Mouse (Mus musculus) left cerebral cortex, adult 8-10 months (tissue): Measurements from ENCODE around the gene Tgfbrap1. TPM values are rescaled to one million over a fixed set of nuclear protein-coding genes. Genes with fewer than 3 reads are reported as not detected.

Experiments used
- DNase-seq, 2 experiments: peaks; one replicate each; pipeline ENCODE4 v3.0.0; 2022; ENCODE audit warnings: low spot score in 2 of 2
- total RNA-seq, 4 experiments: library from RNA; stranded (reverse); gene quantifications; 2 replicates each; pipeline ENCODE4 v1.2.4; 2022

The Tgfbrap1 gene
- total RNA-seq, 4 experiments from 2014 or later: 38.5 to 44.9 (median 42.7) TPM

DNA sequence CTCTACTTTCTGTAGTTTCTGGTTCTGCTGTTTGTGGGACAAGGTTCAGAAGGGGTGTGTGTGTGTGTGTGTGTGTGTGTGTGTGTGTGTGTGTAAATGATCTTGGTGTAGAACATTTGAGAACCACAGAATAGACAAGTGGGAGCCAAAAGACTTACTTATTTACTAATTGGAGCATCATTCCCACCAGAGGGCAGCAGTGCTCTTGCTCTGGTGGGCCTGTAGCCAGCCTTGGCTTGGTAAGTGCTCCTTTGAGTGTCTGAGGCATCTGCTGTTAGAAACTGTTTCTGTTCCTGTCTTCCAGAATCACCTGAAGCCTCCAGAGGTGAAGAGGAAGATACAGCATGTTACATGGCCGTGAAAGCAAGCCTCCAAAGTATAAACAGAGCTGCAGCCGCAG, 14.4 kb upstream of the Tgfbrap1 start:
- peak in 1 of 2 experiments; percentile 45 for DNase-seq

DNA sequence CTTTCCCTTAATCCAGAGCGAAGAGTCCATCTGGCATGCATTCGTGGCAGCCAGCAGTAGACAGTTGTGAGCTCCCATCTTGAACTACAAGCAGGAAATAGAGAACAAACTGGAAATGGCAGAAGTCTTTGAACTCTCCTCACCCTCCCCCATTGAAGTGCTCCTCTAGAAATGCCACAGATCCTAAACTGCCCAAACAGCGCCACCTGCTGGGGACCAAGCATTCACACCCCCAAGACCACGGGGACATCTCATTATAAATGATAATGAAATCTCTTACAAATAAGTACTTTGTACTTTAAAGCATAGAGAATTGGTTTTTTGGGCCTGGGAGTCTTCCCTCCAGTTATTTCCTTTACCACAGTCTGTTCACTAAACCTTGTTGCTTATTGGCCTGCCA, 12.1 kb upstream of the Tgfbrap1 start:
- DNase-seq: no peak

DNA sequence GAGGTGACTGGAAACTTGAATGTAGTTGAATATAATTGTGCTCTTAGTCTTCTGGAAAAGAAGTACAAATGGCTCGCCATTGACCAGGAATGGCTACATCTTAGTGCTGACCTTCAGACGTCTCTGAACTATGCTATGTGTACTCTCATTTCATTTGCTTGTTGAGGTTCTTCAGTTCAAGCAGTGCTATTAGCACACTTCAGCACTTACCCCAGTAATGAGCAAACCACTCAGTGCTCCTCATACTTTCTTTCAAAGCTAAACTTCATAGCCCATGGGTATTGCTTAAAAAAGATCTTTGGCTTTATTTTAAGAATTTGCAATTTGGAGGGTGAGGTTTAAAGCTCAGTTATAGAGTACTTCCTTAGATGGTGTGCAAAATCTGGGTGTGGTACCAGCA, 10.3 kb upstream of the Tgfbrap1 start:
- no peak for DNase-seq

DNA sequence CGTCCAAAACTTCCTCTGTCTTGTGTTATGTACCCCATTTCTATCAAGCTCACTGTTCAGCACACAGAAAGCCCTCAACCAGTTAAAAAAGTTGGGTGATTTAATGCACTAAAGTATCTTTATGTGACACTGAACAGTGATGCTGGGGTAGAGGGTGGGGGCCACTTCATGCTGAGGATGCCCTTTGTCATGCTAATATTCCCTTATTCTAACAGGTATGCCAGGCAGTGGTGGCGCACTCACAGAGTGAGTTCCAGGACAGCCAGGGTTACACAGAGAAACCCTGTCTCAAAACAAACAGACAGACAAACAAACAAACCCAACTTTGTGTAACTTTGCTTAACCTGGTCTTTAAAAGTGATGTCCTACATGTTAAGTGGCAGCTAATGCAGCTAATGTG, 4.2 kb downstream of the Tgfbrap1 start:
- no peak for DNase-seq

DNA sequence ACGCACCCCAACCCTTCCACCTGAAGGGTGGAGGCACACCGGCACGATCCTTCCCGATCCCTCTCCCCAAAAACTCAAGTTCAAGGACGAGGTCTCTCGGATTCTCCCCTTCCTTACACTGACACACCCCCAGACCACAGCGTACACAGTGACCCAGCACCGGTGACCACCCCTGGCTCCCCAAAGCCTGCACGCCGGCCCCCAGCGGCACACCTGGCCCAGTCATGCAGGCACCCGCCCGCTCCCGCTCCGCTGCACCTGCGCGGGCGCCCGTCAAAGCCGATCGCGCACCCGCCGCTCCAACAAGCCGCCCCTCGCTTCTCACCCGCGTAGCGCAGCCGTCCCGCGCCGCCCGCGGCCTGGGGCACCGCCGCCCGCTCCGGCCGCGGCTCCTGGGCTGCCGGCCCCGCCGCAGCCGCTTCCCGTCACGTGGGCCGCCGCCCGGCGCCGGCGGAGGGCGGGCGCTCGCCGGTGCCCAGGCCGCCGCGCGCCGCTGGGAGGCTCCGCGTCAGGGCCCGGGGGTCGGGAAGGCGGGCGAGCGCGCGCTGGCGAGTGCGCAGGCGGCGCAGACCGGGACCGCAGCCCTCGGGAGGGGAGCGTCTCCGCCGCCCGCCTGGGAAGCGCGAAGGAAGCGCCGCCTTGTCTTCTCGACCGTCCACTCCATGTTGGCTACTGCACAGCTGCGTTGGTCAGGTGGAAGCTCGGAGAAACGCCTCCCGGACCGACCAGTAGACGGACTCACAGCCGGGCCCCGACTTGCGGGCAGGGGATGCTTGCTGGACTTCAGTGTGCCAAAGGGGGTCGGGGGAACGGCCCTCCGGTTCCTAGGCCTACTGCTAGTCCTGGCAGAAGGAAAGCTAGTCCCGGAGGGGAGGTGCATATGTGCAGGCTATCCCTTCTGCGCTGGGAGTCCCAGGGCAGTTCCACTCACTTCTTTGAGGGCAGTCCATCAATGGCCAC, 6.1 kb downstream of the Tgfbrap1 start:
- DNase-seq: peak; percentile 69 to 70

DNA sequence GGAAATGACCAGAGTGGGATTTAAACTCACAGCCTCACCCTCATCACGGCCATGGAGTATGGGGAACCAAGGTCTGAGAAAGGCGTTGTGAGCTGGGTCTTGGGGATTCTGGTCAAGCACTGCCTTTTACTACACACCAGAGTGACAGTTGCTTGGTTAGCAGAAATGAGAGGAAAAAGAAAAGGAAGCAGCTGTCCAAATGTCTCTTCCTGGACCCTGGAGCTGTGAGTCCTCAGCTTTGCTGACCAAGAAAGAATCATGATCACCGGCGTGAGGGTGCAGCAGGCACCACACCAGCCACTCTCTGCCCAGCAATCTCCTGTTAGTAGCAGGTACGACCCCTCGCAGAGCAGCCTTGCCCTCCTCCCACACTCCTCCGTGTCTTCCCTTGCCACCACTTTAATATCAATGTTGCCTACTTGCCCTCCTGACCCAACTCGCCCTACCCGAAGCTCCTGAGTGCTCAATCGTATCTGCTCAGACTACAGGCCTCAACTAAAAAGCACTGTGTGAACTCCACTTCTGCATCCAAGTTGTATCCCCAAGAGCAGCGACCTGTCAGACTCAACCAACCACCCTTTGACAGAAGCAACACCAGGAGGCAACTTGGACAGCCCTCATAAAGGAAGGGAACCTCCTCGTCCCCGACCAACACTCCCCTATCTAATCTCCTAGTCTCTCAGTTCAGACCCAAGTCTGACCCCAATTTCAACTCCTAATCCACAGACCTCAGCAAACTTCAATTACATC, 7.0 kb downstream of the Tgfbrap1 start:
- DNase-seq: no peak

DNA sequence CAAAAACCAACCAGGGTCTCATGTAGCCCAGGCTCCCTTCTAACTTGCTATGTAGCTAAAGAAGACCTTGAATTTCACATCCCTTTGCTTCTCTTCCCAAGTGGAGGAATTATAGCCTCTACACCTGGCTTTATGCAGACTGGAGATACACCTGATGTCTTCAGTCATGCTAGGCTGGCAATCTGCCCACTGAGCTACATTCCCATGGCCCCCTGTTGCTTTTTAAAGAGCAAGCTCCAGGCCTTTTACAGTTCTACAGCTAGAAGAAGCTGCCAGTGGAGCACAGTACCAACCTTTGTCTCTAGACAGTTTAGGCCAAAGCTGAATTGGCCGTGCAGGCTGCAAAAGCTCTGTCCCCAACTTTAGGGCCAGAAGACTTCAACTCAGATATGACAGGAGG, 8.0 kb downstream of the Tgfbrap1 start:
- no peak for DNase-seq

DNA sequence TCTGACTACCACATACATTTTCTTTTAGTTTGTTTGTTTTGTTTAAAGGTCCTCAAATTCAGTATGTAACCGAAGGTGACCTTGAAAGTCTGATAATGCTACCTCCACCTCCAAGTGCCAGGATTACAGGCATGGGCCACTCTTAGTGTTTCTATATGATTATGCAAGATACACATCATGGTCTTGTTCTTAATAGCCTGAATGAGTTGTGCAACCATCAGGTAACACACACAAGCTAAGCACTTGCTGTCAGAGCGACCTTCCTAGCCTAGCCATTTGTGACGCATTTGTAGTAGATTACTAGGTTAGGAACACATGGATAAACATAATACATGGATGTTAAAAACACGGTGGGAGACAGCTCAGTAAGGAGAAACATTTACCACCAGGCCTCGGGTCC, 15.5 kb downstream of the Tgfbrap1 start:
- no peak for DNase-seq

DNA sequence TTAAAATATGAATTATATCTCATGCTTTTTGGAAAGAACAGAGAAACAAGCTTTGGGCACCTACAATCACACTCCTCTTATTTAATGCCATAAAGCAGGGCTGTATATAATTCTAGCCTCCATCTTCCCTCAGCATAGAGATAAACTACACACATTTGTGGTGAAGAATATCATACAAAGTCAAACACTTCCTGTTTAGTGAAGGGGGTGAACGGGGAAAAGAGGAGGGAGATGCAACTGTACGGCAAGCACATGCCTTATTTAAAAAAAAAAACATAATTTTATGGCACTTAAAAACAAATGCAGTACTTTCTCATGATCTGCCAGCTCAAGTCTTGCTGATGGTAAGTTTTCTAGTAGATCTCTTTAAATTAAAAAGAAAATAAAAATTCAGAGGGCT, 20.3 kb downstream of the Tgfbrap1 start:
- DNase-seq: no peak

DNA sequence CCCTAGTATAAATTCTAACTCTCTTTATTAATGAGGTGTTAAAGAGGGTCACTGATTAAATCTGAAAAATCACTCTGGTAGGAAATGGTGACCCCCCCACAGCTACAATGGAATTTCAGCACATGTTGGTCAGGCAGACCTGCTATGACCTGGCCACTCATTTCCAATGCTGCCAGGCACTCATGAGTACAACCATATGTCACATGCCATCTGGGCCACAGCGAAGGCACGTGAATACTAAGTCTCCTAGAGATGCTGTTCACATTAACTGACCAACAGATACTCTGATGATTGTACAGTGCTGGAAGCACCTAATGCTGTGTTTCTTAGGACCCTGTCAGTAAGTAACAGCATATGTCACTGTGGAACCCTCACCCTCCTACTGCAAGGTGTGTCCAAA, 23.6 kb downstream of the Tgfbrap1 start:
- DNase-seq: no peak

DNA sequence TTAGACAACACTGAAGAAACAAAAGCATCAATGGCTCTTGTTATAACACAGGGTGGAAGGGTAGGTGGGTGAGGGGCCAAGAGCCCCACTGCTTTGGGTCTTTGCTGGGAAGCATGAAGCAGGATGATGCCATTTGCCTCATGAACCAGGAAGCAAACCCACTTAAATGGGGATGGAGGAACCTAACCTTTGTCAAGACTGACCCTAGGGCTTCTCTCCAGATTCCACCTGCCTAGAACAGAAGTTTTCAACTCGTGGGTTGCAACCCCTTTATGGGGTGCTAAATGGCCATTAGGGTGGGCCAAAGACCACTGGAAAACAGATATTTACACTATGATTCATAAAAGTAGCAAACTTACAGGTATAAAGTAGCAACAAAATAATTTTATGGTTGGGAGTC, 25.9 kb downstream of the Tgfbrap1 start:
- no peak for DNase-seq

DNA sequence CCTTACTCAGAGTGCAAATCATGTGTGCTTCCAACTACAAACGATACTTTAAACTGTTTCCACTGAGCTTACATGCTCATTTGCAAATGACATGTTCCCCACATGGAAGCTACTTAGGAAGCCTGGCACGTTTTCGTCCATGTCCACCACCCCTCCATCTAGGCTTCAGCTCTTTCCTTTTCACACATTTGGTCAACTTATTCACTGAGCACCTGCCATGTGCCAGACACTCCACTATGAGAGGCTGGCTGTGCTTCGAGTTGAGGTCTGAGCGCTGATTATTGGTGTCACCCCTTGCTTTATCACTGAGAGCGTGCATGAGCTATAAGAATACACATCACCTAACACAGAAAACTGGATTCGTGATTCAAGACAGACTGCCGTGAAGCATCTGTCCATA, 26.4 kb downstream of the Tgfbrap1 start:
- DNase-seq: no peak

DNA sequence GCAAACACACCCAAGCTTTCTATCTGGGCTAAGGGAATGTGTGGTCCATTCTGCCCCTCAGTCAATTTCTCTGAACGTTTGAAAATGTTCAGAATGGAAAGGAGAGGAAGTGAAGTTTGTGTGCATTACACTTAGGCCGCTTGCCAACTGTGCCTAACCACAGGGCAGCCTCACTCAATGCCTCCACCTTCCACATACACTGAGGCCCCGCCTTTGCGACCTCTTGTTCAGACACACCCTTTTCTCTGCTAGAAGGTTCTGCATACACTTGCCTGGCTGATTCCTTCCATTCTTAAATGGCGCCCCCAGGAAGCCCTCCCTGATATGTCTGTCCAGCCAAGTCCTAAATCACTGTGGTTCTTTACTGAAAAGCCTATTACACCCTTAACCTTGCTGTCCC, 27.7 kb downstream of the Tgfbrap1 start:
- no peak for DNase-seq

DNA sequence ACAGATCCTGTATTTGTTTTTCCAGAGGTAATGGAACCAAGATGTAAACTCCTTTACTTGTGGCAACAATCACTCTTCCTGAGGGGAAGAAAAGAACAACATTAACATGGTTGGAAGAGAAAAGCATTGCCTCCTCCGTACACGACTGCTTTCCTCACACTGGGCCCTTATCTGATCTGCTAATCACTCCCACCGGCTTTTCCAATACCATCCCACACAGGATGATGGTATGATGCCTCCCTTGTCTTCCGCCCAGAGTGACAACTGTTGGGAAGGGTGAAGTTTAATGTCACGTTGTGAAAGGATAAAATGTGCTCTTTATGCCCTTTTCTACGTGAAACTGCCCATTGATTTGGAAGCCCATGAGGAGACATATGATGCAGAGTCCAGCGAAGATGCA, 30.9 kb downstream of the Tgfbrap1 start:
- no peak for DNase-seq

DNA sequence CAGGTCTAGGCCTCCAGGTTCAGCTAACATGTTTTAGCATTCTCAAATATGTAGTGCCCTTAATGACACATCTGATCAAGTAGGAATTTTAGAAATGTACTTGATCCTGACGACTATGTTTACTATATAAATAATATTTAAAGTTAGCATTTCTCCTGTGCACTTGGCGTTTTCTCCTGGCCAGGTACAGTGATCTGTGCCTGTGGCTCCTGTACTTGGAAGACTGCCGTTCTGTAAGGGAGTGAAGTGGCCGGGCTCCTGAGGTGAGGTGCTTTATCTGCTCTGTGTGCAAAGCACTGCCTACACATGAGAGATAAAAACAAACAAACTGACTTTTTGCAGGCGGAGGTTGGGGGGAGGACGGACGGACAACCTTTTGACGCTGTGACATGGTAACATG, 31.9 kb downstream of the Tgfbrap1 start:
- DNase-seq: no peak

DNA sequence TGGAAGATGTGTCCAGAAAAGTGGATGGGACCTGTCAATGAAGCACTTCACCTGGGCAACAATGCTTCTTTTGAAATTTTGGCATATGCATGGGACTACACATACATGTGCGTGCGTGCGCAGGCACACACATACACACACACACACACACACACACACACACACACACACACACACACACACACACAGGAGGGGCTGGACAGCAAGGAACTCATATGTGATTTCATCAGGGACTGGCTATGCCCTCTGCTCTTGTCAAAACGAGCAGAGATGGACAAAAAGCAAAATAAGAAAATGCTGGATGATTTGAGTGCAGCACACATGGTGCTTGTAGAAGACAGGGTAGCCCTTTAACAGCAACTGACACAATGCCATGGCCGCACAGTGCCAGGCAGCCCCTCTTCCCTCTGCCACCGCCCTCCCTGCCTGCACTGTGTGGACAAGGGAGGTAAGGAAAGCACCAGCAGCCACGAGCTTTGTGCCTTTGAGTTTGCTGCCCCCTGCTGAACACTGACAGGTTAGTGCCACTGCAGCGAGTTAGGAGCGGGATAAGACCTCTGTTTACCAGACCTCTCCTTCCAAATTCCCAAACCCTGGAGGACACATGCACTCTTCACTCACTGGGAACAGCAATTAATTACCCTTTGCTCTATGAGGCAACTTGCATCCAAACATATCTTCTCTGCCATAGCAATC, 32.7 kb downstream of the Tgfbrap1 start:
- DNase-seq: peak; percentile 46

DNA sequence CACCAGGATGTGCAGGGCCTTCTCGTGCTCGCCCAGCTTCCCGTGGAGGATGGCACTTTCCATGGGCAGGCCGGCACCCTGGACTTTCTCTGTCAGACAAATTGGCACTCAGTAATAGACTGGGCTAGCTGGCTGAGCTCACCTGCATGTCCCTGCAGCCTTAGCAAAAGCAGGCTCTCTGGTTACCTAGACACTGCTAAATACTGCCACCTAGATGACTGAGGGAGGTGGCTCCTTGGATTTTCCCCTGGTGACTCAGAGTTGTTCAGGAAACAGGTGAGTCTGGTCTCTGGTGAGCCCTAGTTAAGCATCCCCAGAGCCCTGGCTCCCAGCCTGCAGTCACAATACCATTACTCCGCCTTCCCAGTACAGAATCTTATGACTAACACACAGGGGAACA, 46.5 kb downstream of the Tgfbrap1 start:
- DNase-seq: no peak

DNA sequence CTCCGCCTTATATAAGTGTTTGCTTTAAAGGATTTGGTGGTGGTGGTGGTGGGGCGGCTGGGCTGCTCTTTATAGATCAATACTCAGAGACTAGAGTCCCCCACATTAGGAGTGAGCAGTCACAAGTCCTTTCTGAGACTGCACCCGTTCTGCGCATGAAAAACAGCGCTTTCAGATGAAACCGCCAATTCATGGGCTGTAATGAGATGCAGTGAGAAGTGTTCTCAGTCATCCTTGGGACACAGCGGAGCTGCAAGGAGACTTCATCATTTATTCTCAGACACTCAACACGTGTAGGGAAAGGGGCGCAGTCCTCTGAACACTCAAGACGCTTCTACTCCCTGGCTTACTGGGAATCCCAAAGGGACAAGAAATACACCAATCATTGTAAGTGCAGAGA, 50.6 kb downstream of the Tgfbrap1 start:
- DNase-seq: no peak

DNA sequence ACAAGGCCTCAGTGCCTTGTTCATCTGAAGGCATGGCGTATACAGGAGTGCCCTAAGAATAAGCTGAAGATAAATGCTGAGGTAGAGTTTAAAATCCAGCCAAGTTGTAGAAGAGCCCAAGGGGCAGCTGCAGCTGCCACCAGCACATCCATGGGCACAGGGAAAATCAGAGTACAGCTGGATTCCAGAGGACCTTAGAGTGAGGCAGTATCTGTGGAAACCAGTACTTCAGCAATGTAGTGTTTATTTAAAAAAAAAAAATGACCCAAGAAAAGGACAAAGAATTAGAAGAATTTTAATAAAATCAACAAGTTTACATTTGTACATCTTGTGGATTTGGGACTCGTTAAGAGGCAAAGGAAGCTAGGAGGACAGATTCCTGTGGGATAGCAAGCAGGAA, 51.4 kb downstream of the Tgfbrap1 start:
- DNase-seq: no peak

DNA sequence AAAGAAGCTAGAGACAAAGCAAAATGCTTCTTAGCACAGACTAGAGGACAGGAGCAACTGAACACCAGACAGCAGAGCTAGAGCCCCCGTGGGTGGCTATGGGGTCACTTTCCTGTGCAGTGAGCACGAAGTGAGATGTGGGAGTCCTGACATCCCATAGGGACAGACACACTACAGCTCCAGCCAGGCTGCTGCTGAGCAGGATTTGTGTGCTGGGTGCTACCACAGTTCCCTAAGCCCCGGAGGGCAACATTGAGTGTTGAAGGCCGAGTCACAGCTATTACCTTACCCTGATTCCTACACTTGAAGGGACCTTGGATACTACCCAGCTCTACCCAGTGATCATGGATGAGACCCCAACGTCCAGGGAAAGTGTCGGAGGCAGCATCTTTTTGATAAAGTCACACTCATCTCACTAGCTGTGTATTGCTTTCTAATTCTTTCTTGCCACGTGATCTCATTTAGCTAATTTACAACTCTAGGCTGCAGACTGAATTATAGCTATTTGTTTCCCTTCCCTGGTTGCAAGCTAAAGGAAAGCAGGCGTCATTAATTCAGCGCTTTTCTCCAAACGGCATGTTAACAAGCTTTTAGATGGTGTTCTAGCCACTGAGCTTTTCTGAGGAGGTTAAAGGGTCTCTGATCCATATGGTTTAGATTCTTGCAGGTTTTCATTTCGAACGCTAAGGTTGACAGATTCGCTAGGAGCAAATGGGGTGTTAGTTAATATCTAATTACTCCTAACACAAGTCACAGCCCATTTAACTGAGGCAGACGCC, 53.0 kb downstream of the Tgfbrap1 start:
- no peak for DNase-seq

DNA sequence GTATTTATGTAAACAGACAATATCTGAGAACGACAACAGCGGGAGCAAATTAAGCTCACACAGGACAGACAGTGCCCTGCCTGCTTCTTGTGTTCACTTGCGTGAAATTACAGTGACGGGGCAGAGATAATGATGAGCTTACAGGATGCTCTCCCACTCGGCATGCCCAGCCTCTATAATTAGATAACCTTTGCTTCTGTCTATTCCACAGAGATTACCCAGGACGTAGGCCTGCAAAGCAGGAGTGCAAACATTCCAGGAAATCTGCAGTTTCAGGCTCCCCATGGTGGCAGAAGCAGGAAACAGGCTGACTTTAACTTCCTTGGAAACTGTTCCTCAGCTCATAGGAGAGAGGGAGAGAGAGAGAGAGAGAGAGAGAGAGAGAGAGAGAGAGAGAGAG, 56.2 kb downstream of the Tgfbrap1 start:
- DNase-seq: no peak
